Mouse (Mus musculus): Measurements from ENCODE around the gene Spesp1.
A peak's percentile ranks its signal among the peaks of the same experiment; 100 is the strongest.

Gene Spesp1

DNA sequence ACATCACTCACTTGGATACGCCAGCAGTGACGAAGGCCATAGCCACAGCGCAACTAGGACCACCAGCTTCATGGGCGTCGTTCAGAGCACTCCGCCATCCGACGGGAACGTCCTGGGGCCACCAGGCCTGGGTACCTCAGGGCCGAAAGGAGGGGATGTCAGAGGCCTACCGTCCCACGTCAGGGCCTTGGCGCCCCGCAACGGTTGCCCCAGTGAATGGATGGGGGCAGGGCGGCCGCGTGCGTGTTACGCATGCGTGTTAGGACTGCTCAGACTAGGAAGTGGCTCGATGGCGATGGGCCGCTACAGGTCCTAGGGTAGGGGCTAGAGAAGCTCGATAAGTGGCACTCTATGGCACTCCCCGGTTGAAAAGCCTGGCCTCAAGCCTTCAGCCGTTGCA lies at the start of gene Spesp1:
TSS of gene Spesp1 (minus strand) at position 218 of the 400 bp plus-strand sequence.
- DNase-seq (ENCODE audit: extremely low spot score) = no peak

DNA sequence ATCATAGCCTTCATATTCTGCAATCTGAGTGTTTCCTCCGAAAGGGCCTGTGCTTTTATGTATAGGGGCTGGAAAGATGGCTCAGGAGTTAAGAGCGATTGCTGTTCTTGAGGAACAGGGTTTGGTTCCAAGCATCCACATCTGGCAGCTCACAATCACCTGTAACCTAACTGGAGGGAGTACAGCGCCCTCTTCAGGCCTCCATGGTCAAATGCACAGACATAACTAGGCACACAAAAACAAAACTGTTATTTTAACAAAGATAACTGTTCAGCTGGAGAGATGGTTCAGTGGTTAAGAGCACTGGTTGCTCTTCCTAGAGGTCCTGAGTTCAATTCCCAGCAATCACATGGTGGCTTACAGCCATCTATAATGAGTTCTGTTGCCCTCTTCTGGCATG lies 44.0 kb upstream of the Spesp1 start:
- DNase-seq (ENCODE audit: extremely low spot score) = no peak

DNA sequence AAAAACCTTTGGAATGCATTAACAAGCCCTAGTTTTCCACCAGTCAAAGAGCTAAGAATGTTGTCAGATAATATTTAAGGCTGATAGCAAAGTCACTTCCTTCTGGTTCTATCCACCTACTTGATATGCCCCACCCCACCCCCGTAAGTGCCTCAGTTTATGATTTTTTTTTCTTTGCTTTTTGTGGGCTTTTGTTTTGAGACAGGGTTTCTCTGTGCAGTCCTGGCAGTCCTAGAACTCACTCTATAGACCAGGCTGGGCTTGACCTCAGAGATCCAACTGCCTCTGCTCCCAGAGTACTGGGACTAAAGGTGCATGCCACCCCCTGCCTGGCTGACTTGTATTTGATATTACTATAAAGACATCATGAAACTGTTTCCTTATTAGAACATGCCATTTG lies 41.8 kb upstream of the Spesp1 start:
- no peak for DNase-seq (ENCODE audit: extremely low spot score)

DNA sequence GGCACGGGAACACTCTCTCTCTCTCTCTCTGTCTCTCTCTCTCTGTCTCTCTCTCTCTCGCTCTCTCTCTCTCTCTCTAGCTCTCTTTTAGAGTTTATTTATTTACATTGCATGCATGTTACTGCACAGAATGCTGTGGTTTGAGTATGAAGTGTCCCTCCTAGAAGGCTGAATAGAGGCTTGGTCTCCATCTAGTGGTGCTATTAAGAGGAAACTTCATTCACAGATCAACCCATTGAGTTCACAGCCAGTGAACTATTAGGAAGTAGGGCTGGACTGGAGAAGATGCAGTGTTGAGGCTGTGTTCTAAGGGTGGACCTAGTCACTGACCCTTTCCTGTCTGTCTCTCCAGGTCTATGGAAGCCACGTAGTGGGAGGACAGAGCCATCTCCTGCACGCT lies 36.7 kb upstream of the Spesp1 start:
- no peak for DNase-seq (ENCODE audit: extremely low spot score)

DNA sequence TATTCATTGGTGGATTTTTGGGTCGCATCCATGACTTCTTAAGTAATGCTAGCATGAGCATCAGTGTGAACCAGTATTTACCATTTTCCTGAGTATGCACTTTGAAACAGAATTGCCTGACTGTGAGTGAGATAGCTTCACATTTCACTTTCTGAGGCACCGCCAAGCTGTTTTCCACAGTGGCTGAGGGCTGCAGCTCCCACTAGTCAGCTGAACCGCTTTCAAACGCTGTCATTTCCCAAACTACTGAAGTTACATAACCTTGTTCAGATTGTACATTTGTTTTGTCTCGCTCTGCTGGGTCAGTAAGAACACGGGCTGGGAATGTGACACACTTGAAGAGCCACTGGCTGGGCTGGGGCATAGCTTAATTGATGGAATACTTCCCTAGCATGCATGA lies 33.5 kb upstream of the Spesp1 start:
- DNase-seq (ENCODE audit: extremely low spot score) = no peak

DNA sequence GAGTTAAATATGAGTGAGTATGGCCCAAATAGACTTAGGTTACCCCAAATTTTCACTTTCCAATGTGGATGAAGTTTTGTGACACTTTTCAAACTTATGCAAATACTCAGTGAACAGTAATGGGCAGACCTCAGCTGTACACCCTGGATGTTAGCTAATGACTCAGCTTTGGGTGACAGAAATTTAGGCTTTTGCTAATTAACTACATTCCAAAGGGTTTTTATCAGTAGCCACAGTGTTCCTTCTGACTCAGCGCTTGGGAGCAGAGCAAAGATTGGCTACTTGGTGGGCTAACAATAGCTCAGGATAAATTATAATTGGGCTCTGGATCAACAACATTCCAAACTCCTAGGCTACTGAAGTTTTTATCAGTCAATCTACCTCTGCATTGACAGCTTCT lies 14.9 kb upstream of the Spesp1 start:
- DNase-seq (ENCODE audit: extremely low spot score) = no peak

DNA sequence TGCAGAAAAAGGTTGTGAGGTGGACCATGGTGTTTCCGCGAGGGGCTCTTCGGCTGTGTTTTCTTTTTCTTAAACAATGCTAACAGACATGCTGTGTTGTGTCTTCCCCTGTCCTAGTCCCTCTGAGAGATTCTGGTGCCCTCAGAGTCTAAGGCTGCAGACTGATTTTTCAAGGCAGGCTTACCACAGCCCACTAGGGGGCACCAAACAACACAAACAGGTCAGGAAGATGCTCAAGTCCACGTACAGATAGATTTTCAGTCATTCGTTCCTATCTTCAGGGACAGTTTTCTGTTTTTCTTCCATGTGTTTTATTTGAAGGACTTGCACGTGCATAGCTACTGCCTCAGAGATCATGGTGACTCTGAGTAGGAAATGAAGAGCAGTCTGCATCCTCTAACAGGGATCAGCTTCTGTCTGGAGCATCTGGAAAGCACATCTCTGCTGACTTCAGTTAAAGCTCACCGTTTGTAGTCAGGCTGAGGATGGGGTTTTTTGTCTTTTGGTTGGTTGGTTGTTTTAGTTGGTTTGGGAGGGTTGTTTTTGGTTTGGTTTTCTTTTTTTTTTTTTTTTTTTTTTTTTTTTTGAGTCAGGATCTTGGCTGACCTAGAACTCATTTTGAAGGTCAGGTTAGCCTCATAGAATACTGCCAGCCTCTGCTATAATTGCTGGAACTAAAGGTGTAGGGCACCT lies 13.1 kb upstream of the Spesp1 start:
- DNase-seq (ENCODE audit: extremely low spot score) = peak; percentile 71

DNA sequence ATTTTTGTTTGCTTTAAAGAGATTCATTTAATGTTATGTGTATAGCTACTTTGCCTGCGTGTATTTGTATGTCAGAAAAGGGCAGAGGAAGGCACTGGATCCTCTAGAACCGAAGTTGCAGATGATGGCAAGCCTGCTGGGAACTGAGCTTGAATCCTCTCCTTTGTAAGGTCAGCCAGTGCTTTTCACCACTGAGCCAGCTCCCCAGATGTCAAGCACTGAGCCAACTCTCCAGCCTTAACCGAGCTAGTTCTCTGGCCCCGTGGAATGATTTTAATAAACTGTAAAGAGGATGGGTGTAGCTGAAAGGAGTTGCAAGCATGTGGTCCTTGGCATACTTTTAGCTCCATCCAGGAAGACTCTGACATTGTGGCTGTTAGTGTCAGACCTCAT lies 5.6 kb upstream of the Spesp1 start:
- no peak for DNase-seq (ENCODE audit: extremely low spot score)

DNA sequence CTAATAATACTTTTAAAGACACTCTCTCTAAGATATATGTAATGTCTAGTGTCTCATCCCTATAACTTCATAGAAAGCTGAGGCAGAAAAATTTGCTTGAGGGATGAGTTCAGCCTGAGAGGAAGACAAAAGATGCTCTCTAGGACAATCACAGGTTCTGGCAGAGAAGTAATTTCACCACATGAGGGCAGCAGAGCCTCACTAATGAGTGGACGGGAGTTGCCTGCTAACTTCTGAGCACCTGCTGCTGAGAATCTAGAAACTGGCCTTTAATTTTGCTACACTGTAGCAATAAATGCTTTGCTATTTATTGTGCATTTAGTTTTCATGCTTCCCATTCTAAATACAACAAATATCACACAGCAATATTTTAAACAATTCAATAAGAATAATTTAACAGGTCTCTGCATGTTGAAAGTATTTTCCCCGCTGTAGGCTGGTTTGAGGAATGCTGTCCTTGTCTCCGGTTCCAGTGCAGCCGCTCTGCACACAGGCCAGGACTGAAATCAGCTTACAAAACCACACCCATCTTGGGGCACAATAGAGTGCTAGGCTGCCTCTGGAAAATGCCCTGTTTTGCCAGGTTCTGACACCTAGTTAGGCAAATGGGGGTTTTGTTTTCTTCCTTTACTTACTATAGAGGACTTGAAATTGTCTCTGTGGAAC lies 5.1 kb upstream of the Spesp1 start:
- peak; percentile 77 for DNase-seq (ENCODE audit: extremely low spot score)

DNA sequence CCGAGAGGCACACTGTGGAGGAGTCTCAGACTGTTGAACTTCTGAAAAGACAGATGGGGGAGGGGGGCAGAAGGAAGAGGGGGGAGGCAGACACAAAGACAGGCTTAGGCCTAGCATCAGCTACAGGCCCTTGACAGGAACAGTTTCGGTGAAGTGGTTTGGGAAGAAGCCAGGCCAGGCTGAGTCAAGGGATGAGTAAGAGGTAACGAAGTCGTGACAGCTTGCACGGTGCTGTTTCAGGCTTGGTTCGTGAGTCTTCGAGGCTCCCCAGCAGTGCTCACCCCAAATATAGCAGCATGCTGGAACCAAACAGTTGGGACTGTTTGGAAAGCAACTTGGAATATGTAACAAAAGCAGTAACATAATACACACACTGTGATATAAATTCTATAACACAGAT lies 2.3 kb upstream of the Spesp1 start:
- no peak for DNase-seq (ENCODE audit: extremely low spot score)

DNA sequence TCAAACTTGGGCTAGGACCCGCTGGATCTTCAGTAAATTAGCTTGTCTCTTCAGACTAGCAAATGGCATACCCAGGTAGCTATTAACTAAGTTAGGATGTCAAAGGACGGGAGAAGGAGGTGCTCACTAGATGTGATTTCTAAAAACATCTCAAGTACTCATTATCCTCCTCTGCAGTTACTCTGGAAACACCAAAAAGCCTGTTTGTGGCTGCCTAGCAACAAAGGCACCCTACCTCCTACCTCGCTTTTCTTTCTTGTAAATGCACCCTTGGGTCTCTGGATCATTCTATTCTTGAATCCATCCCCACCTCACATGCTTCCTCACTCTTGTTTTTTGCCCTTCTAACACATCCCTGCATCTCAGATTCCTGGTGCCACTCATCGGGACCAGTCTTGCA lies 5.1 kb downstream of the Spesp1 start:
- DNase-seq (ENCODE audit: extremely low spot score) = no peak

DNA sequence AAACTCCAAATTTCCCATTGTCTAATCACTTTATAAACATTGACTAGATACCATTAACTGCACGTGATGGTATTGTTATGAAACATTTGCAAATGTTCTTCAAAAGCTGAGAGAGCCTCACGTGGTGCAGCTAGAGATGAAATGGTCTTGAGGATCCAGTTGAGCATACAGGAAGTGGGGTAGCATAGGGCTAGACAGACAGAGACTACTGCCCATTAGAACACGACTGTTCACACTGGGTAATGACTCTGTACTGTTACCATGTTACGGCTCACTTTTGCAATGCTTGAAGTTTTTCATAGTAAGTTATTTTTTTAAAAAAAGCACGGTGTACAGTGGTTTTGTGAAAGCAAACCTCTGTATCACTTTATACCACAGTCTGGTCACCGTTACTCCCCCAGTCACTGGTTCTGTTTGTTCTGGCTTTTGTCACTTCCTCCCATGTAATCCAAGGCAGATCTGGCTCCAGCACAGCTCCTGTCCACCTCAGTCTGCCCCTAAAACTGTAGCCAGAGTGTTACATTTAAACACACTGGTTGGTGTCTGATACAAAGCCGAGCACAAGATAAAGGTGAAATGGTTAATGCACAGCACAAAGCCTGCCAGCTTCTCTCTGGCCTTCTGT lies 11.1 kb downstream of the Spesp1 start:
- DNase-seq (ENCODE audit: extremely low spot score) = no peak

DNA sequence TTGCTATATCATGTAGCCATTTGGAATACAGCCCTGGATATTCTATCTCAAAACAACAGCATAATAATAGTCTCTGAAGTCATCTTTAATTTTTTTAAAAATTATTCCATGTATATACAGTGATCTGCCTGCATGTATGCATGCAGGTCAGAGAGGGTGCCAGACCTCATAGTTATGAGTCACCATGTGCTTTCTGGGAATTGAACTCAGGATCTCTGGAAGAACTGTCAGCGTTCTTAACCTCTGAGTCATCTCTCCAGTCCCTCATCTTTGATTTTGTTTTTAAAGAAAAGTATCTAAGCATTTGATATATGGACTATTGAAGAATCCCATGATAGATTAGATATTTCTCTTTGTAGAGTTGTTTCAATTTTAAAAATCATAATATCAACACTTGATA lies 12.8 kb downstream of the Spesp1 start:
- DNase-seq (ENCODE audit: extremely low spot score) = no peak

DNA sequence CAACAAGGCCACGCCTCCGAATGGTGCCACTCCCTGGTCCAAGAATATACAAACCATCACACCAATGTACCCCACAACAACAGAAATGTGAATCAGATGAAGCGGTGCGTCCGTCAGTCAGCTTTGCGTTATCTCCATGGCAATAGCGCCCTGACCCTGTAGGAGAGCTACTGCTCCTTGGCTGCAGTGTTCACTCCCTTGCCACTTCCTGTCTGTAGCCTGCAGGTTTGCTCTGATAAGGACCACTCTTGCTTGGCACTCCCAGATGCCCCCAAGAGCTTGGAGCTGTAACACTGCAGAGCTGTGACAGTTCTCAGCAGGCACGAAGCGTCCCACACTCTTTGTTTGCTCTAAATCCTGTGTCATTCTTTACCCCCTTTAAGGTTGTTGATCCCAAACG lies 16.7 kb downstream of the Spesp1 start:
- DNase-seq (ENCODE audit: extremely low spot score) = no peak

DNA sequence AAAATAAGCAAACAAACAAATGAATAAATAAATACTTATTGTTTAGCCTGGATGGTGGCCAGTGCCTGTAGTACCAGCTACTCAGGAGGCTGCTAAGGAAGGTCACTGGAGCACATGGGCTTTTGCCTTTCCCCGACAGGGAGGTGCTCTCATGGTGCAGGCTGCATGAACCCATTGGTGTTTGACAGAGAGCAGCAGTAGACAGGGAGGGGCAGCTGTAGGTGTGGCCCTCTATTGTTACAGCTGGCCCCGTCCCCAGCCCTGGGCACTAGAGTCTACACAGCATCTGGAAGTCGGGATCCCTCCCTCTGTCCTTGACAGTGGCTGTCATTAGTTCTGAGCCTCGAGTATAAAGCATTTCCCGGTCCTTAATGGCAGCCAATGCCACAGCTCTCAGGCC lies 18.4 kb downstream of the Spesp1 start:
- no peak for DNase-seq (ENCODE audit: extremely low spot score)

DNA sequence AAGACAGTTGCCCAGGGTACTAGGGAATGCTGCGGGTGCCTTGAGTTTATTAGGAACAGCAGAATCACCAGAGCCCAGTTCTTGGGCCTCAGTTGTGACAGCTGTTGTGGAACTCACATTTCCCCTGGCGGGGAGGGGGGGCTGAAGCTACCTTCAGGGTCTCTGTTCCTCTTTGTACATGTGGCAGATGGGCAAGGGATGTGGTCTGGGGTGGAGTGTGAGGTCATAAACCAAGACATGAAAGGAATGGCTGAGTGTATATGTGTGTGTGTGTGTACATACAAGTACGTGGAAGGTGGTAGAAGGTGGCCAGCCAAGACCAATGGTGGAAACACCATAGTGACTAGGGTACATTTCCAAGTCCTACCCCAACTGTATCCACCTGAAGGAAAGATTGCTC lies 20.6 kb downstream of the Spesp1 start:
- DNase-seq (ENCODE audit: extremely low spot score) = no peak

DNA sequence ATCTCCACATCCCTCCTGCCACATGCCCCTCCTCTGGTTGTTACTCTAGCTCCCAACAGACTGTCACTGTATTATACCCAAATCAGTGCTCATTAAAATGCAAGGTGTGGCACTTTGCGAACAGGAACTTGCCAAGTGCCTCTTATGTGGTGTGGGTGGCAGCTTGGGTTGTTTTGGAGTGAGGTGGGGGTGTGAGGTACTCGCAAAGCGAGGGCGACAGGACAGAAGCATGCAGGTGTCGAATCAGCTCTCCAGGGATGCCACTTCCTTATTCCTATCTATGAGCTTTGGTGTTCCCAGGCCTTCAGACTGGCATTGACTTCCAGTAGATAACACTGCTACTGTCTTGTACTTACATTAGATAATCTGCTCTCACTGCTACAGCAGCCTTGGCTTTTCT lies 21.0 kb downstream of the Spesp1 start:
- no peak for DNase-seq (ENCODE audit: extremely low spot score)

DNA sequence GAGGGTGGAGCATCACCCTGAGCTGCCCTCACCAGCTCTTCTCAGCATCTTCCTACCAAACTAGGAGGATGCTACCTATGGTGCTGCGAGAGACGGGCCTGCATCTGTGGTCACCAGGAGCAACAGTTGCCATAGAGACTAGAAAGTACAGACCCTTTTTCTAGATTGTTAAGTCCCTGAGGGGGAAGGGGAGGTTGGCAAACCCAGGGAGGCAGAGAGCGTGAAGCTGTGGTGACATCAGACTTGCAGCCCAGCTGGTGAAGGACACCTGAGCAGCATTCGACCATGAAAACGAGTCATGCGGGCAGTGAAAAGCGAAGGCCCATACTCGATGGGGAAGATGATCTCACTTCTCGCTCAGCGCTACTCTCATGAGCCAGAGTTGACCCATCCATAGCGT lies 24.0 kb downstream of the Spesp1 start:
- DNase-seq (ENCODE audit: extremely low spot score) = no peak

DNA sequence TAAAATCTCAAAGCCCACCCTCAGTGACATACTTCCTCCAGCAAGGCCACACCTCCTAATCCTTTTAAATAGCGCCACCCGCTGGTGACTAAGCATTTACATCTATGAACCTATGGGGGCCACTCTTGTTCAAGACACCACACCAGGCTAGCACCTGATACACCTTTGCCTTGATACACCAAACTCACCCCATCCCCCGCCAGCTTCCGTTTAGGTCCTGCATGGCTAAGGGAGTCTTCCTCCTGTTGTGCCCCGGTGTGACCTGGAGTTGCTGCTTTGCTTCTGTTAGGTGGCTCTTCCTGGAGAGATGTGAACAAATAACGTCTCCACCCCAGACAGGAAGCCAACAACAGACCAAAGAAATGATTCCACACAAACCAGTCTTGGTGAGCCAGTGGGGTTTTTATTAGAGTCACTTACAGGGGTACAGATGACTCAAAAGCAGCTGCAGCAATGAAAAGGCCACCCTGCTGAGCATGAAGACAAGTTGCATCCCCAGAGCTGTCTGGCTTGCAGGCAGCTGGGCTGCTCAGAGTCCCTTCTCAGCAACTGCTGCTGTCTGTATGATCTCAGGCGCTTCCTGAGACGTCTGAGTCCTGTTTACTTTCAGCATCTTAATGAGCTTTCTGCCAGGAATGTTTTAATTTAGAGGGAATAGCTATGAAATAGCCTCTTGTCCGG lies 26.0 kb downstream of the Spesp1 start:
- DNase-seq (ENCODE audit: extremely low spot score) = no peak

DNA sequence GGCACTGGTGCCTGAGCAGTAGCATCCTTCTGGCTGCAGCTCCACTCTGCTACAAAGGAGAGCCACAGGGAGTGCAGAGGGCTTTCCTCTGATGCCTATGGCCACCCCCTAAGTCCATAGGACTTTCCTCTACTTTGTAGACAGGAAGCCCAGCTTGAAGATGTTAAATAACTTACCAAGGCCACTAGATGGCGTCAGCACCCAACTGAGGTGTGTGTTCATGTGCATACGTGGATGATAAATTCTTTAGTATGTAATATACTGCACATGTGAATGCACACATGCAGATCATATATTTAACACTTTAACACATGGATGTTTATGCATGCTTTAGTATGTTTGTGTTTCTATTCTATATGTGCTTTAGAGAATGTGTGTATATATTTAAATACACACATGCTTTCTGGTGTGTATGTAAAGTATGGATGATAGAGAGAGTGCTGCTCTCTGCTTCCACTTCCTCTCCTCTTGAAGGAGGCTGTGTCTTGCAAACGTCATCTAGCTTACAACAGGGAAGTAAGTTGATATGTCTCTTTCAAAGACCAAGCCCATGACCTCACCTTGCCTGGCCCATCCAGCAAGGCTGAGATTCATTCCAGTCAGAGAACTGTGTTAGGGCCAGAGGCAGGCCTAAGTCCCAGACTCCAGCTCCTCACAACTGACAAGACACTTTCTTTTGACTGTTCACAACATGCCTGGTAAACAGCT lies 28.1 kb downstream of the Spesp1 start:
- no peak for DNase-seq (ENCODE audit: extremely low spot score)

DNA sequence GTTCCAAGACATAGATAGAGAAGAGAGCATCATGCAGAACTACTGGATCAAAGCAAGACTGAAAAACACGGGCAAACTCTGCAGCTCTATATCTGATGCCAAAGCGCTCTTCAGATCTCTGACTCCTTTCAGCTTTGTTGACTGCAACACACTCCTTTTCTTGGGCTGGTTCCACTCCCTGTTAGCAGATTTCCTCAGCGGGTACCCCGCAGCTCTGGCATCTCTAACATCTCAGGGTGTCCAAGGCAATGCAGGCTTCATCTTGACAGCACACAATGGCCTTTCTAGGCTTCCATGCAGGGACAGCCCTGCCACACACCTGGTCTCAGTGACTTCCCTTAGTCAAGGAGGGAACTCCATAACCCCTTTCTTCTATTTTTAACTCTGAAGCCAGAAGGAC lies 31.7 kb downstream of the Spesp1 start:
- no peak for DNase-seq (ENCODE audit: extremely low spot score)

DNA sequence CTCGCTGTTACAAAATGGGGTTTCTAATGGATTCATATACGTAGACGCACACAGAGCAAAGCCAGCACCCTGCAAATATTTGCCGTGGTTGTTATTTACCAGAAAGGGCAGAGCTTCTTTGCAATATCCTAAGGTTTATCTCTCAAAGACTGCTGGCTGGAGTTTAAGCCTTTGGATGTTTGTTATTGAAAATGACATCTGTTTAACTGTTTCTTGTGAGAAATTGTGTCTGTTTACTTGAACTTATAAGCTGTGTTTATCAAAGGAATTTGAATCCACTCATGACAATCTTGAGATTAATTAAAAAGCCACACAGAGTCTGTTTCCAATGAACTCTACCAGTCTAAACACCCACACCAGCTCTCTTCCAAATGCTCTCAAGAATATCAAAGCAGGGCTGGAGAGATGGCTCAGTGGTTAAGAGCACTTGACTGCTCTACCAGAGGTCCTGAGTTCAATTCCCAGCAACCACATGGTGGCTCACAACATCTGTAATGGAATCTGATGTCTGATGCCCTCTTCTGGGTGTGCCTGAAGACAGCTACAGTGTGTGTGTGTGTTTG lies 35.5 kb downstream of the Spesp1 start:
- no peak for DNase-seq (ENCODE audit: extremely low spot score)

Data from embryo, embryonic 9.5 days (tissue).